Mouse (Mus musculus): ENCODE data around the gene Wdfy4. TPM values are rescaled to one million over a fixed set of nuclear protein-coding genes. Genes with fewer than 3 reads are reported as not detected.

Gene Wdfy4
- 0.54 TPM for polyA plus RNA-seq (2014; fragmentation: Illumina TruSeq; extraction: RNeasy Lipid Tissue Mini Kit (QIAGEN cat#74804))

DNA sequence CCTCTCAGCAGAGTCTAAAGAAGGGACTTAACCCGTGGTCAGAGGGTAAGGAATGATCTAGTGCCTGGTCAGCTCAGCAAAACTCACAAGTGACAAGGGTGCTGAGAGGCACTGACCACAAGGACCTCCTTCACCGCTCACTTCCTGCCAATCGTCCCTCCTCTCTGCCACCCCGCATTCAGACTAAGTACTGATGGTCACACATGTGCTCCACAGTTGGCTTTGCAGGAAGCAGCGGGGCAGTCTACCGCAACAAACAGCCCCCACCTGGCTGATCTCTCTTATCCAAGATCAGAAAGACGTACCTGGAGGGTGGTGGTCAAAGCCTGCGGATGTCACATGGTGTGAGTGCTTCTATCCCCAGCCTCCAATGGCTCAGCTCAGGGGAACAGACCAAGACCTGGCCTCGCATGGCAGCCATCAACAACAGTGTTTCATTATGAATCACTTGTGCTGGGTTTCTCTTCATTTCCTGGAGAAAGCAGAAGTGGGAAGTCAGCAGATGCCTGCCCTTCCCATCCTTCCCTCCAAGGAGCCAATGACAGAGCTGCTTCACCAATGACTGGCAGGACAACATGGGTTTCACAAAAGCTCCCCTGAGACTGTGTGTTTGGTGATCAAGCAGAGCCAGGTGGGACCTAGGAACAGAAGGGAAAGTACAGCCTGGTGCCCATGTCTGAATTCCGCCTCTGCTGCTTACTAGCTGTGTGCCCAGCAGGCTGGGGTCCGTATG lies at the start of gene Wdfy4:
Gene Wdfy4, minus strand, starts transcription at position 441 of the 733 bp plus-strand sequence.

DNA sequence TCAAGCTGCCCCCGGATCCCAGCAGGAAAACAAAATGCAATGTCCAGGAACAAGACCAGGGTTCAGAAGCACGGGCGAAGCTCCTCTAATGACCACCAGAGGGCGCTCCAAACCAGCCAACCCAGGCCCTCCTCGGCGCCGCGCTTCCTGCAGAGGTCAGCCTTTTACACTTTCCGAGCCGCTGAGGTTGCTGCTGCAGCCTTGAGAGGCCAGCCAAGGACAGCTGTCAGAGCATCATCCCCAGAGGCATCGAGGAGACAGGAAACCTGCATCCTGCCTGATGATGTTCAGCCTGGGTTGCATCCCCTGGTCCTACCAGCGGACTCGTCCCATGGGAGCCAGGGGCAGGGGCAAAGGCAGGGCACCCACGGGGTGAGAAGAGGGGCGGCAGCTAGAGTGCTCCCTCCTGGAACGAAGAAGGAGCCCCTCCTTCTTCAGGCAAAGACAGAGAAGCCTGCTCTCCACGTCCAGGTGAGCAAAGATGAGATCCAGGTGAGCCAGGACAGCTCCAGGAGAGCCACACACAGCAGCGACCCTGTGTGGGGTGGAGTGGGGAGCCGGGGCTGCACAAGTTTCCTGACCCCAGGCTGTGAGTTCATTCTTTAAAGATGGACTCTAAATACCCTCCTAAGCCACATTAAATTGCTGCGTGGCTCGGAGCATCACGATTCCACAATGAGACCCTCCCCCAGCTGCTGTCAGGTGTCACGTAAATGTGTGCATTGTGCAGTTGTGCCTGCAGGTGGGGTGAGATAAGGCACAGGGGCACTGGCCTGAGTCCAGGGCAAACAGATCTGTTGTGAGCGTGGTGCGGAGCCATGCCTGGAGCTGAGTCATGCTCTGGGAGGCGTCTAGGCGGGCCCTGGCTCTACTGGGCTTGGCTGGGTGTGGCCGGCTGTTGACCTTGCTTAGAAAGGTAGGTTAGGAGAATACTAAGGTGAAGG lies 28.8 kb upstream of the Wdfy4 start, which contains the start of gene Arhgap22:
Gene Arhgap22, plus strand, starts transcription at position 204 of the 944 bp plus-strand sequence.

DNA sequence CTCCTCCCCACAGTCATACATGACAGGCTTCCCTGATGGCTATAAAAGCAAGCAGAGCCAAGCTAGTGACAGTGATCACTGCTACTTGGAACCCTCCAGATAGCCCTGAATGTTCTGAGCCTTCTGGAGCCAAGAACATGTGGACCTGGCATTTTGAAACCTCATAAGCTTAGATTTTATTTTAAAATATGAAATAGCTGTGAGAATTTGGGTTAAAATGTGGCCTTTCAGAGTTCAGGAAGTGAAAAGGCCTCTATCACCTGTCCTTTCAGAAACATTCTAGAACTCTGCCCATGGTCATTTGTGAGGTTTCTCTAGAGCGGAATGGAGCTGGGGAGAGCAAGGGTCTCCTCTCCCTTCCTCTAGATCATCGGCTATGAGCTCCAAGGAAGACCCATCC lies 194.2 kb downstream of the Wdfy4 start, which contains the start of gene Lrrc18:
Gene Lrrc18, plus strand, starts transcription at position 301 of the 400 bp plus-strand sequence.

Other genes with a start within 250 kb of the Wdfy4 start
- 6.4 TPM for gene Lrrc18, start 194.1 kb downstream of the Wdfy4 start, polyA plus RNA-seq (2014; fragmentation: Illumina TruSeq; extraction: RNeasy Lipid Tissue Mini Kit (QIAGEN cat#74804))
- 0.60 TPM for gene Arhgap22, start 28.5 kb upstream of the Wdfy4 start, polyA plus RNA-seq (2014; fragmentation: Illumina TruSeq; extraction: RNeasy Lipid Tissue Mini Kit (QIAGEN cat#74804))